In genomic region chr7:80030987-80031386, GRCm38 (mm10) we compare ENCODE assay signal across 12 mouse cellular contexts.
"Had no signal": no experiment of that assay in that cellular context is flagged by ENCODE, and none has a peak within 500 bp of the region (broad histone marks: within the 10 kb centered on the region; RNA-seq: fewer than 3 reads in every experiment).

No protein-coding gene starts in this region.

- H3K36me3 ChIP-seq: lung, embryonic 15.5 days; midbrain, embryonic 13.5 days; neural tube, embryonic 15.5 days had no signal

- H3K4me2 ChIP-seq: liver, embryonic 12.5 days; lung, embryonic 15.5 days; midbrain, embryonic 13.5 days had no signal

- DNase-seq: kidney, adult 2 months; kidney, postnatal 36 days; lung, postnatal 14 days; right cerebral cortex, adult 18-20 months; right cerebral cortex, postnatal 25 days had no signal

- H3K9me3 ChIP-seq: liver, embryonic 12.5 days; lung, embryonic 15.5 days; midbrain, embryonic 13.5 days; neural tube, embryonic 15.5 days had no signal

- H3K27me3 ChIP-seq: lung, embryonic 15.5 days; midbrain, embryonic 13.5 days; neural tube, embryonic 15.5 days had no signal

- H3K27ac ChIP-seq: liver, embryonic 12.5 days; lung, embryonic 15.5 days; midbrain, embryonic 13.5 days; neural tube, embryonic 15.5 days; stomach, postnatal 0 days had no signal

- ATAC-seq: intestine, embryonic 16.5 days; liver, embryonic 12.5 days; midbrain, embryonic 13.5 days had no signal

- H3K4me3 ChIP-seq: liver, embryonic 12.5 days; lung, embryonic 15.5 days; midbrain, embryonic 13.5 days; myocyte; neural tube, embryonic 15.5 days had no signal

- H3K9ac ChIP-seq: liver, embryonic 12.5 days; lung, embryonic 15.5 days; midbrain, embryonic 13.5 days; neural tube, embryonic 15.5 days had no signal
